Mouse (Mus musculus): ENCODE results near the gene Nptxr.
A peak's percentile ranks its signal among the peaks of the same experiment; 100 is the strongest.

Nptxr gene

GRCm38 (mm10) chr15:79753420-79753752 is 51.2 kb downstream of the Nptxr start:
- DNase-seq (ENCODE audit: low spot score): no peak

DNA sequence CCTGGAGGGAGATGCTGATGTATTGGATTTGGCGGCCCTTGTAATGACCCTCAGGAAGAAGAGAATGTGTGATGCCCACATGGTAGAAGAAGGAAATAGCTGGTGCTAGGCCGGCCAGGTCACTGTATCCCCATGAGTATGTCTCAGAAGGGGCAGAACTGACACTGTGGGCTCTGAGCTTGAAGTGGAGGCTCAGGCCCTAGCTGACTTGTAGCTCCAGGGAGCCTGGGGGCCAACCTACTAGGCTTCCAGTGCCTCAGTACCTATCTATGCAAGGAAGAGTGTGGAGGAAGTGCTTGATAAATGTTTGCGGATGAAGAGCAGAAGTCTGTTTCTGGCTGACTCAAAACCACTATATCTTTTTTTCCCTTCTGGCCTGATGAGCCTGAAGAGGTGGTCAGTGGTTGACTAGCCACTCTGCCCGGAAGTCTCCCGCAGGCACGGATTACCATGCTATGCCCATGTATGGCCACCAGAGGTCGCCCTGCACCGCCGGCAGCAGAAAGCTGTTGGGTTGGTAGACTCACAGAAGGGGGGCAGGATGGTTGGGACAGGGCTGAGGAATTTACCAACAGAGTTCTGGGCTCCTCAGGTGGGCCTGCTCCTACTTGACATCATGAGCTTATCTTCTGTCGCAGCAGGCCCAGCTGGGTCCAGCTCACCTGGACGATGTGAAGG is 51.7 kb downstream of the Nptxr start:
- DNase-seq (ENCODE audit: low spot score): peak; percentile 75

GRCm38 (mm10) chr15:79751772-79752171 is 52.8 kb downstream of the Nptxr start:
- no peak for DNase-seq (ENCODE audit: low spot score)

DNA sequence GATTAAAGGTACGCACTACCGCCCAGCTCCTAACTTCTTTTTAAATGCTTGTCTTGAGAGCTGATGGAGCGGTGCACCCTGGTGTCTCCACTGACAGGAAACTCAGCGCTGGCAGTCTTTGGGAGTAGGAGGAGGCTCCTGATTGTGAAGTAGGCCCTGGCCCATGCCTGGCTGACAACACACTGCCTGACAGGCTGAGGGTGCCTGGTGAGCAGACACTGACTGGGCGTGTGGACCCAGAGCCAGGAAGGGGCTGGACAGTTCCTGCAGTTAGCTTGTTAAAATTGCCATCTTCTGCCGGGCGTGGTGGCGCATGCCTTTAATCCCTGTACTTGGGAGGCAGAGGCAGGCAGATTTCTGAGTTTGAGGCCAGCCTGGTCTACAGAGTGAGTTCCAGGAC is 54.3 kb downstream of the Nptxr start:
- no peak for DNase-seq (ENCODE audit: low spot score)

DNA sequence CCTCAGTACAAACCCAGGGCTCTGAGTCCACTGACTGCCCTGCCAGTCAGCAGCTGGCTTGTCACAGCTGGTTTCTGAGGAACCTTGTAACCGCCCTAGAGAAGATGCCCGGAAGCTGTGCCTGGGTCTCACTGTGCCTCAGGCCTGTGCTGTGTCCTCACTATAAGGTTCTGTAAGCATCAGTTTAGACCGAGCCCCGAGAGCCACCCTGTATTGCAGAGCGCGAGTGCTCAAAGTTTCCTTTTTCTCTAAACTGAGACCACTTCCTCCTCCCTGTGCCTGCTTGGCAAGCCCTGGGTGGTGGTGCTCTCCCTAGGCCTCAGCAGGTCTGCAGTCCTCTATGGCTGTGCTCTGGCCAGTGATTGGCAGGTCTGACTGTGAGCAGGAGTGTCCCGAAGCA is 55.4 kb downstream of the Nptxr start:
- DNase-seq (ENCODE audit: low spot score): no peak

DNA sequence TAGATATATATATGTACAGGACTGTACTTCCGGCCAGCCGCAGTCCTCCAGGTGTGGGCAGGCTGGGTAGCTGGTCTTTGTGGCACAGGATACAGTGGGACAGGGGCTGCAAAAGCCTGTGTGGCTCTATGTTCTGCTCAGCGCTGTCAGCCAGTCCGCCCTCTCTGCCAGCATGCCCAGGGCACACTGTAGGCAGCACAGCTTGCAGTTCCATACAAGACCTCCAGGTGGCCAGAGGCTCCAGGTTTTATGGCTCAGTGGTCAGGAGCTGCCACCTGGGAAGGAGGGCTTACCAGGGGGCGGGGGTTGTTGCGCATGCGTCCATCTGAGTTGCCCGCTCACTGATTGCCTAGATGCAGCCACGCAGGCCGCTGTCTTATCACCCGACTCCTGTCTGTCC is 56.6 kb downstream of the Nptxr start:
- no peak for DNase-seq (ENCODE audit: low spot score)

DNA sequence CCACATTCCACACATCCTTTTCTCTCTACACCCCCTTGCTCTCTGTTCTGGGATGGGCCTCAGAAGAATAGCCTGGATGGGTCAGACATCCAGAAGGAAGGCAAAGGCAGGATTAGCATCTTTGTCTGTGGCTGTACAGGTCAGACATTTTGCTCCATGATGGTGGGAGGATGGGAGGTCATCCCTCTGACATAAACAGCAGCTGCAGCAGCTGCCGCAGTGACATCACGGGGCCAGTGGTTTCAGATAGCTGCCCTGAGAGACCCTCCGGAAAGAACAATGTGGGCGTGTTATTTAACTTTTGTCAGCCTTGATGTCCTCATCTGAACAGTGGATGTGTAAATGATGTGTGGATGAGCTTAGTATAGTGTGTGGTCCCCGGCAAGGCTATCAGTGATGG is 58.7 kb downstream of the Nptxr start:
- DNase-seq (ENCODE audit: low spot score): no peak

GRCm38 (mm10) chr15:79745312-79745711 is 59.3 kb downstream of the Nptxr start:
- no peak for DNase-seq (ENCODE audit: low spot score)

DNA sequence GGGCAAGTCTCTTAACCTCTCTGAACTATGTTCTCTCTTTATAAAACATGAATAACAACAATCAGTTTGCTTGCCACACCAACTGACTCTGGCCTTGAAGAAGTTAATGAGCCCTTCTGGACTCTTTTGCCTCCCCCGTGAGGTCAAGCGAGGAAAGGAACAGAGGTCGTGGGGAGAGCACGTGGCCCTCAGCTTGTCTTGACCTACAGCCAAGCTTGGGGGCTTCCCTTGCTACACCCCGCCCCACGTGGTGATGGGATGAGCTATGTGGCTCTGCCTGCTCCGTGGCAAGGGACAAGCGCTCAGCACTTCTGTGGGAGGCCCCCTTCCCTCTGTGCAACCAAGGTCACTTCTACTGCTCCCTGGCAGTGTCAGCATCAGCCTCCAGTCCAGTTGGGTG is 59.8 kb downstream of the Nptxr start:
- DNase-seq (ENCODE audit: low spot score): no peak

GRCm38 (mm10) chr15:79744001-79744400 is 60.6 kb downstream of the Nptxr start:
- DNase-seq (ENCODE audit: low spot score): no peak

GRCm38 (mm10) chr15:79742706-79743023 is 61.9 kb downstream of the Nptxr start:
- no peak for DNase-seq (ENCODE audit: low spot score)

- DNase-seq (ENCODE audit: low spot score): peak; percentile 91
These were observed 62.5 kb downstream of the Nptxr start, which contains the start of gene Sun2 for GRCm38 (mm10) chr15:79741921-79742705. Sun2 (minus strand) TSS chr15:79742536.

DNA sequence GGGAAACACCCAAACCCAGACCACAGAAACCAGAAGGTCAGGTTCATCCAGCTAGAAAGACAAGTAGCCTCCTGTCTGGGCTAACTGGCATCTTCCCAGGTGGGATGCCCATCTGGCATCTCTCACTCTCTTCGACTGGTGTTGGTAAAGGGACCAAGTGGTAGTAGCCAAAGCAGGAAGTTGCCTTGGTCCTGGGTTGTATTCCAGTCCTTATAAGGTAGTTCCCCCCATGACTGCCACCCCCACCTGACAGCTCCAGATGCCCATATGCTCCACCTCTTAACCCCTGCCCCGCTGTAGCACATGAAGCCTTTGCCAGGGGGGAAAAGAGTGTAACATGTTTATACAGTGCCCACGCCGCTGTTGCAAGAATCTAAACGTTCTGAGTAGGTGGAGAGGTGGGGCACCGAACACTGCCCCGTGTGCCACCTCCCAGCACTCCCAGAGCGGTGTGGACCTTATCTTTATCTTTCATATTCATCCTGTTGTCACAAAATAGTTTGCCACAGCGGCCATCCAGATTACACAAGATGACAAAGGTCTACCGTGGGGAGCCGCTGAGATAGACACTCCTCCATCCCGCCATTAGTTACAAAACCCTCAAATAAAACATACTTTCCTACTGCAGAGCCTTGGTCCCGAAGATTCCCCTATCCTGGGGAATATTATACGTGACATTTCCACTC is 63.2 kb downstream of the Nptxr start:
- DNase-seq (ENCODE audit: low spot score): peak; percentile 82

DNA sequence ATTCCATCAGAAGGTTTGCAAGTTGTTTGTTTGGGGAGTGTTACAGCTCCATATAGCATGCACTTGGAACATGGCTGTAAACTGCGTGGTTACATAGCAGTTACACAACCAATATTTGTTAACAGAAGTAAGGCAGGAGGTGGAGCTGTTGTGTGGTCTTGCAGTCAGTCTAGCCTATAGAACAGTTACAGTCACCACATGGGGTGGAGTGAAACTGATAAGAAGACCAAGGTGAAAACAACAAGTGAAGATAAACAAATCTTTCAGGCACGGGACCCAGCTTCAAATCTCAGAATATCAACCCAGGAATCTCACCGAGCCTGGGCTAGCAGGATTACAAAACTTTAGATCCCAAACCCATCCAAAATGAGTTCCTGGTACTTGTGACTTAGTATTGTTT is 63.8 kb downstream of the Nptxr start:
- DNase-seq (ENCODE audit: low spot score): no peak
